Mouse (Mus musculus): ENCODE data around the gene Lat2. TPM values are rescaled to one million over a fixed set of nuclear protein-coding genes. Genes with fewer than 3 reads are reported as not detected.

Gene Lat2
- total RNA-seq, 2 experiments from 2014 or later: 34.0 to 50.9 TPM

Other genes starting within 250 kb of the Lat2 start
- gene Gtf2ird1, start 158.3 kb downstream of the Lat2 start, total RNA-seq (2014; fragmentation: Nextera tagmentation): 28.2 and 43.1 TPM in 2 replicates
- gene Gtf2ird1, start 158.3 kb downstream of the Lat2 start, total RNA-seq (2017): 9.5 and 14.0 TPM in 2 replicates
- gene Clip2, start 62.6 kb downstream of the Lat2 start, total RNA-seq (2014; fragmentation: Nextera tagmentation): 4.5 and 5.1 TPM in 2 replicates
- gene Clip2, start 62.6 kb downstream of the Lat2 start, total RNA-seq (2017): 2.5 and 7.9 TPM in 2 replicates
- not detected in 2 replicates for gene Syna, start 54.9 kb downstream of the Lat2 start, total RNA-seq (2014; fragmentation: Nextera tagmentation)
- gene Syna, start 54.9 kb downstream of the Lat2 start, total RNA-seq (2017): not detected in 2 replicates
- gene Rfc2, start 33.7 kb downstream of the Lat2 start, total RNA-seq (2014; fragmentation: Nextera tagmentation): 284 and 297 TPM in 2 replicates
- 146 and 201 TPM in 2 replicates for gene Rfc2, start 33.7 kb downstream of the Lat2 start, total RNA-seq (2017)
- gene Eif4h, start 24.5 kb upstream of the Lat2 start, total RNA-seq (2014; fragmentation: Nextera tagmentation): 226 and 246 TPM in 2 replicates
- gene Eif4h, start 24.5 kb upstream of the Lat2 start, total RNA-seq (2017): 252 and 300 TPM in 2 replicates
- 30.6 and 30.9 TPM in 2 replicates for gene Limk1, start 73.6 kb upstream of the Lat2 start, total RNA-seq (2014; fragmentation: Nextera tagmentation)
- gene Limk1, start 73.6 kb upstream of the Lat2 start, total RNA-seq (2017): 11.4 and 13.6 TPM in 2 replicates
- not detected in 2 replicates for gene Eln, start 132.3 kb upstream of the Lat2 start, total RNA-seq (2014; fragmentation: Nextera tagmentation)
- gene Eln, start 132.3 kb upstream of the Lat2 start, total RNA-seq (2017): not detected in 2 replicates